Mouse (Mus musculus) lung, adult 2 months (tissue): ENCODE results near the gene Kcna3.

Experiments used
- CTCF ChIP-seq: fragments of 200-500 bp; IDR thresholded peaks from 2 replicates; pipeline ENCODE4 v1.5.1; 2011; ENCODE audit warnings: mild to moderate bottlenecking, low read length, control low read depth; ENCODE audit not compliant: insufficient read depth
- POLR2A ChIP-seq: fragments of 200-500 bp; IDR thresholded peaks from 2 replicates; pipeline ENCODE4 v1.6.1; 2011; ENCODE audit warnings: low read depth, mild to moderate bottlenecking, control low read depth, low read length, borderline replicate concordance; ENCODE audit errors: extremely low read depth

GRCm38 (mm10) chr3:107087410-107087809 is 51.4 kb downstream of the Kcna3 start:
- TF ChIP-seq CTCF (no peak), POLR2A (no peak)
